Mouse (Mus musculus) C2C12 (cell line): ENCODE measurements around the gene Ube4b. TPM values are rescaled to one million over a fixed set of nuclear protein-coding genes. Genes with fewer than 3 reads are reported as not detected.

Experiments
- H3K27me3 ChIP-seq: one replicate; pipeline ENCODE4 v1.6.1; 2011; ENCODE audit not compliant: control insufficient read depth, insufficient read depth, insufficient read length
- H3K36me3 ChIP-seq: one replicate; pipeline ENCODE4 v1.6.1; 2011; ENCODE audit not compliant: control insufficient read depth, insufficient read depth
- H3K4me3 ChIP-seq: one replicate; pipeline ENCODE4 v1.5.1; 2011; ENCODE audit warnings: mild to moderate bottlenecking, control low read depth; ENCODE audit not compliant: poor library complexity, insufficient read depth, severe bottlenecking
- H3K79me2 ChIP-seq: one replicate; pipeline ENCODE4 v1.6.1; 2011; ENCODE audit not compliant: control insufficient read depth, insufficient read depth
- H3K79me3 ChIP-seq: one replicate; pipeline ENCODE4 v1.6.1; 2011; ENCODE audit warnings: low read depth, control low read depth
- H3ac ChIP-seq: one replicate; pipeline ENCODE3; 2011; ENCODE audit warnings: low read depth; ENCODE audit not compliant: control insufficient read depth, insufficient read length
- CEBPB ChIP-seq: IDR thresholded peaks from one replicate; pipeline ENCODE4 v1.6.1; 2011; ENCODE audit warnings: low read depth, mild to moderate bottlenecking, control low read depth, moderate library complexity
- CTCF ChIP-seq: IDR thresholded peaks from one replicate; pipeline ENCODE4 v1.5.1; 2011; ENCODE audit not compliant: control insufficient read depth, insufficient read depth, insufficient read length
- FOSL1 ChIP-seq: IDR thresholded peaks from one replicate; pipeline ENCODE4 v1.8.0; 2011; ENCODE audit warnings: mild to moderate bottlenecking, low read length; ENCODE audit not compliant: poor library complexity, insufficient read depth, severe bottlenecking
- MAX ChIP-seq: IDR thresholded peaks from one replicate; pipeline ENCODE4 v1.6.1; 2011; ENCODE audit warnings: mild to moderate bottlenecking, control low read depth
- MYOD1 ChIP-seq: IDR thresholded peaks from one replicate; pipeline ENCODE4 v1.6.1; 2011; ENCODE audit warnings: low read depth; ENCODE audit not compliant: control insufficient read depth, insufficient read length
- MYOG ChIP-seq: IDR thresholded peaks from one replicate; pipeline ENCODE4 v1.6.1; 2011; ENCODE audit not compliant: control insufficient read depth, insufficient read length; ENCODE audit errors: extremely low read depth
- USF1 ChIP-seq: IDR thresholded peaks from one replicate; pipeline ENCODE4 v1.6.1; 2011; ENCODE audit warnings: low read depth, mild to moderate bottlenecking, control low read depth, moderate library complexity
- polyA plus RNA-seq: library from polyadenylated mRNA; unstranded; fragments of >200 nt; fragmentation: generic; extraction: Trizol; gene quantifications from one replicate; pipeline ENCODE4 v1.2.1, GENCODE M21; 2012; ENCODE audit warnings: missing spikeins

Gene Ube4b
- polyA plus RNA-seq, 1 experiment, result 51.6 TPM

GRCm38 (mm10) chr4:149351596-149352150, 74.9 kb downstream of the Ube4b start:
- peaks cover 60% of the 10 kb centered on the region for H3K36me3 ChIP-seq
- H3K79me3 ChIP-seq, result no peaks in the 10 kb centered on the region
- no peaks in the 10 kb centered on the region for H3K27me3 ChIP-seq
- no peaks in the 10 kb centered on the region for H3K79me2 ChIP-seq
- H3ac ChIP-seq, result no peak overlapping the region
- no peak for TF ChIP-seq MYOG
- no peak for TF ChIP-seq CTCF
- no peak overlapping the region for H3K4me3 ChIP-seq

- Histone ChIP-seq H3K79me3 (no peaks in the 10 kb centered on the region), H3K36me3 (peaks cover 51% of the 10 kb centered on the region), H3K4me3 (no peak overlapping the region), H3K27me3 (no peaks in the 10 kb centered on the region), H3ac (no peak overlapping the region), H3K79me2 (no peaks in the 10 kb centered on the region)
- TF ChIP-seq MAX (no peak), MYOG (no peak), FOSL1 (no peak), CTCF (no peak), CEBPB (no peak), MYOD1 (no peak), USF1 (no peak)
These were observed 77.6 kb downstream of the Ube4b start for GRCm38 (mm10) chr4:149348963-149349362.

- TF ChIP-seq MYOG, result no peak
- no peak for TF ChIP-seq USF1
- TF ChIP-seq FOSL1, result no peak
- TF ChIP-seq CTCF, result no peak
- no peak for TF ChIP-seq MYOD1
- no peak for TF ChIP-seq MAX
- no peak for TF ChIP-seq CEBPB
- Histone ChIP-seq H3K36me3 (peaks cover 39% of the 10 kb centered on the region), H3K79me3 (no peaks in the 10 kb centered on the region), H3K27me3 (no peaks in the 10 kb centered on the region), H3K79me2 (no peaks in the 10 kb centered on the region), H3ac (no peak overlapping the region), H3K4me3 (no peak overlapping the region)
These were observed 80.7 kb downstream of the Ube4b start for GRCm38 (mm10) chr4:149345873-149346272.

- H3ac ChIP-seq, result no peak overlapping the region
- no peaks in the 10 kb centered on the region for H3K79me2 ChIP-seq
- H3K79me3 ChIP-seq, result no peaks in the 10 kb centered on the region
- TF ChIP-seq MYOD1 (no peak), FOSL1 (no peak), USF1 (no peak), CEBPB (no peak), MYOG (no peak), CTCF (no peak), MAX (no peak)
- H3K27me3 ChIP-seq, result no peaks in the 10 kb centered on the region
- no peak overlapping the region for H3K4me3 ChIP-seq
- H3K36me3 ChIP-seq, result peaks cover 40% of the 10 kb centered on the region
These were observed 82.2 kb downstream of the Ube4b start for GRCm38 (mm10) chr4:149344311-149344710.

GRCm38 (mm10) chr4:149340680-149341079, 85.9 kb downstream of the Ube4b start:
- no peak overlapping the region for H3ac ChIP-seq
- TF ChIP-seq MYOD1, result no peak
- no peak for TF ChIP-seq MYOG
- TF ChIP-seq FOSL1, result no peak
- no peak for TF ChIP-seq USF1
- no peak for TF ChIP-seq CEBPB
- TF ChIP-seq CTCF, result no peak
- TF ChIP-seq MAX, result no peak
- no peaks in the 10 kb centered on the region for H3K79me3 ChIP-seq
- H3K79me2 ChIP-seq, result no peaks in the 10 kb centered on the region
- H3K4me3 ChIP-seq, result no peak overlapping the region
- H3K36me3 ChIP-seq, result peaks cover 26% of the 10 kb centered on the region
- no peaks in the 10 kb centered on the region for H3K27me3 ChIP-seq
